Mouse (Mus musculus) midbrain, embryonic 10.5 days (tissue): ENCODE results near the gene Kri1. TPM values are rescaled to one million over a fixed set of nuclear protein-coding genes. Genes with fewer than 3 reads are reported as not detected.
"Not testable (repeated sequence)": the region's sequence is repeated elsewhere in the genome, so short reads cannot be mapped to it uniquely, and the experiment has no call there.

Source experiments
- DNase-seq: peaks from one replicate; pipeline ENCODE4 v3.0.0-alpha.2; 2017; ENCODE audit warnings: low spot score
- H3K27ac ChIP-seq: fragments of 300-500 bp; sonication (generic); replicated peaks from 2 replicates; pipeline ENCODE4 v1.5.1; 2016; ENCODE audit warnings: mild to moderate bottlenecking
- H3K27me3 ChIP-seq: fragments of 300-500 bp; sonication (generic); 2 replicates; pipeline ENCODE4 v1.6.1; 2016; ENCODE audit warnings: low read depth, mild to moderate bottlenecking; ENCODE audit not compliant: poor library complexity, severe bottlenecking
- H3K36me3 ChIP-seq: fragments of 300-500 bp; sonication (generic); 2 replicates; pipeline ENCODE4 v1.6.1; 2016; ENCODE audit warnings: mild to moderate bottlenecking, moderate library complexity
- H3K4me1 ChIP-seq: fragments of 300-500 bp; sonication (generic); 2 replicates; pipeline ENCODE4 v1.6.1; 2016
- H3K4me3 ChIP-seq: fragments of 300-500 bp; sonication (generic); 2 replicates; pipeline ENCODE4 v1.5.1; 2016; ENCODE audit warnings: mild to moderate bottlenecking, moderate library complexity
- H3K9me3 ChIP-seq: fragments of 300-500 bp; sonication (generic); replicated peaks from 2 replicates; pipeline ENCODE4 v1.6.1; 2016; ENCODE audit warnings: mild to moderate bottlenecking
- WGBS: fragments of 180-500 bp; shearing (Covaris S2); methylation state at CpG from one replicate; pipeline ENCODE4 v1.1.7; 2016; 5-methylcytosine and 5-hydroxymethylcytosine counted together
- polyA plus RNA-seq: library from polyadenylated mRNA; unstranded; fragments of >200 nt; fragmentation: Nextera tagmentation; extraction: Ambion mirVana; gene quantifications from 2 replicates; pipeline ENCODE4 v1.2.1, GENCODE M21; 2016

The Kri1 gene
- polyA plus RNA-seq, 1 experiment from 2014 or later, result 16.2 TPM

- H3K36me3 ChIP-seq, result peaks cover 16% of the 10 kb centered on the region
- H3K4me1 ChIP-seq, result peaks cover 23% of the 10 kb centered on the region
- WGBS, result 92% methylated on average over 8 of the region's 8 CpGs
- not testable (repeated sequence) for H3K27me3 ChIP-seq, H3K9me3 ChIP-seq, DNase-seq, H3K4me3 ChIP-seq, H3K27ac ChIP-seq
Measured at GRCm38 (mm10) chr9:21322917-21323297, 35.1 kb upstream of the Kri1 start.

DNA sequence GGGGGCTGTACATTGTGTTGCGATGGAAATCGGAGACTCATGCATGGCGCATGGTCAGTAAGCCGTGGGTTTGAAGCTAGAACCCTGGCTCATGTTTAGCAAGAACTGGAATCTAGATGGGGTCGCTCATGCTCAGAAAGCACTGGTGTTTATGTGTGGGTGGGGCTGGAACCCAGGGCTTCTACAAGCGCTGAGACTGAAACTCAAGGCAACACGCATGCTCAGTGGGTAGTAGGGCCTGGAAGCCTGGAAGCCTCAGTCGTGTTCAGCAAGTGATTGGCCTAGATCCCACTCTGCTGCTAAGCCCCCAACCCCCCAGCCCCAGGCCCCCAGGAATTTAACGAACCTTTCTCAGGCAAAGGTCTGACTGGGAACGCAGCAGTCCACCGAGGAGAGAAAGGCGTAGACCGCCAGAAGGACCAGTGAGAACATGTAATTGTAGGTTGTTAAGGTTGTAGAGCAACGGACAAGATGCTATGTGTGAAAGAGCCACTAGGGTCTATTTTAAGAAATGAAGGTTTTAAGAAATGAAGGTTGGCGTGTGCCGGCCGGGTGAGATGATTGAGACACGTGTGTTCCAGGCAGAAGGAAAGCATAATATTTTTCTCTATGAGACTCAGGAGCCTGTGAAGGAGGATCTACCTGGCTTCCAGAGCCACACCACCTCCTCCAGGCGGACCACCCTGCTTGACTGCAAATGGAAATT, 34.6 kb upstream of the Kri1 start:
- Histone ChIP-seq H3K9me3 (no peaks in the 10 kb centered on the region; the same call in 1 of the 2 replicates), H3K4me1 (peaks cover 23% of the 10 kb centered on the region), H3K4me3 (peak overlapping the region; percentile 83), H3K36me3 (peaks cover 16% of the 10 kb centered on the region), H3K27me3 (no peaks in the 10 kb centered on the region), H3K27ac (no peak overlapping the region)
- DNase-seq, result no peak
- WGBS, result 91% methylated on average over 19 of the region's 19 CpGs

DNA sequence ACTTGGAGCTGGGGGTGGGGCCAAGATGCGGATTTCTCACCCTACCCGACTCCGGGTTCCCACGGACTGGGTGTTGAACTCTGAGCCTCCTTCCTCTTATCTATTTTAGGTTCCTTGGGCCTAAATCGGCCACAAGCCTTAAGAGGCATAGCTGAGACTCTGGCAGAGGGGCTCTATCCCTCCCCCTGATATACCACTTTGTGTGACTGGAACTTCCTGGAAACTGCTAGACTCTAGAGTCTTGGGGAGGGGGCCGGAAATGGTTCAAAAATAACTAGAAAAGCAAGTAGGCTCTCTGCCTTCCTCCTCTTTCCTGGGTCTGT, 33.7 kb upstream of the Kri1 start:
- Histone ChIP-seq H3K27ac (peak overlapping the region; percentile 88), H3K36me3 (peaks cover 14% of the 10 kb centered on the region), H3K4me1 (peaks cover 23% of the 10 kb centered on the region), H3K9me3 (no peaks in the 10 kb centered on the region; the same call in 1 of the 2 replicates), H3K4me3 (peak overlapping the region; percentile 83), H3K27me3 (no peaks in the 10 kb centered on the region)
- 20% methylated on average over 6 of the region's 6 CpGs for WGBS
- DNase-seq, result no peak

- WGBS, result 1% methylated on average over 52 of the region's 52 CpGs
- Histone ChIP-seq H3K36me3 (peaks cover 10% of the 10 kb centered on the region), H3K4me3 (peak within 1 kb of the TSS; percentile 83), H3K4me1 (peaks cover 23% of the 10 kb centered on the region), H3K27me3 (no peaks in the 10 kb centered on the region), H3K9me3 (no peaks in the 10 kb centered on the region; the same call in 1 of the 2 replicates), H3K27ac (peak within 1 kb of the TSS; percentile 88)
- peak; percentile 88 for DNase-seq
Measured at GRCm38 (mm10) chr9:21320619-21321512, 33.1 kb upstream of the Kri1 start, which contains the start of gene Slc44a2. Gene Slc44a2, plus strand, starts transcription at chr9:21320698.

DNA sequence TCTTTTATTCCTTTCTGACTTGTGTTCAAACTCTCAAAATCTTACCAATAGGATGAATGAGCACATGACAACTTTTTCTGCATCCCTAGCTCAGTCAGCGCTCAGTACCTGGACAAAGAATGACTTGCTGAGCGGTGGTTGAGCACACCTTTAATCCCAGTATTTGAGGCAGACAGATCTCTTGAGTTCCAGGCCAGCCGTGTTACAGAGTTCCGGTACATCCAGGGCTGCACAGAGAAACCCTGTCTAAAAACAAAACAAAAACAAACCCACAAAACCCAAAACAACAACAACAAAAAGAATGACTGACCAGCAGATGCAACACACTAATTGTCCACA, 32.5 kb upstream of the Kri1 start:
- Histone ChIP-seq H3K27ac (peak overlapping the region; percentile 88), H3K4me1 (peaks cover 23% of the 10 kb centered on the region), H3K27me3 (no peaks in the 10 kb centered on the region), H3K4me3 (peak overlapping the region; percentile 83), H3K36me3 (peaks cover 8% of the 10 kb centered on the region), H3K9me3 (no peaks in the 10 kb centered on the region; the same call in 1 of the 2 replicates)
- DNase-seq, result no peak
- WGBS, result 31% methylated on average over 4 of the region's 4 CpGs

DNA sequence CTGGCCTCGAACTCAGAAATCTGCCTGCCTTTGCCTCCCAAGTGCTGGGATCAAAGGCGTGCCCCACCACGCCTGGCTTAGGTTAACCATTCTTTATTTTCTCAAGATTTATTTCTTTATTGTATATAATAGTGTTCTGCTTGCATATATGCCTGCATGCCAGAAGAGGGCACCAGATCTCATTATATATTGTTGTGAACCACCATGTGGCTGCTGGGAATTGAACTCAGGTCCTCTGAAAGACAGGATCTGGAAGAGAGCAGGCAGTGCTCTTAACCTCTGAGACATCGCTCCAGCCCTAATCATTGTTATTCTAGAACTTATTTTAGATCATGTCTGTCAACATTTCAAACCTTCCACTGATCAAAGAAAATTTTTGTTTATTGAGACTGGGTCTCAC, 31.7 kb upstream of the Kri1 start:
- no peak overlapping the region for H3K4me3 ChIP-seq
- H3K27ac ChIP-seq, result no peak overlapping the region
- H3K9me3 ChIP-seq, result no peaks in the 10 kb centered on the region; the same call in 1 of the 2 replicates
- no peak for DNase-seq
- H3K4me1 ChIP-seq, result peaks cover 23% of the 10 kb centered on the region
- 94% methylated on average over 4 of the region's 4 CpGs for WGBS
- peaks cover 2% of the 10 kb centered on the region for H3K36me3 ChIP-seq
- H3K27me3 ChIP-seq, result no peaks in the 10 kb centered on the region

GRCm38 (mm10) chr9:21318792-21319191, 31.0 kb upstream of the Kri1 start:
- no peak overlapping the region for H3K27ac ChIP-seq
- DNase-seq, result no peak
- no peaks in the 10 kb centered on the region for H3K36me3 ChIP-seq
- no peaks in the 10 kb centered on the region; the same call in 1 of the 2 replicates for H3K9me3 ChIP-seq
- H3K4me3 ChIP-seq, result no peak overlapping the region
- WGBS, result 89% methylated on average over 6 of the region's 6 CpGs
- no peaks in the 10 kb centered on the region for H3K27me3 ChIP-seq
- peaks cover 23% of the 10 kb centered on the region for H3K4me1 ChIP-seq

DNA sequence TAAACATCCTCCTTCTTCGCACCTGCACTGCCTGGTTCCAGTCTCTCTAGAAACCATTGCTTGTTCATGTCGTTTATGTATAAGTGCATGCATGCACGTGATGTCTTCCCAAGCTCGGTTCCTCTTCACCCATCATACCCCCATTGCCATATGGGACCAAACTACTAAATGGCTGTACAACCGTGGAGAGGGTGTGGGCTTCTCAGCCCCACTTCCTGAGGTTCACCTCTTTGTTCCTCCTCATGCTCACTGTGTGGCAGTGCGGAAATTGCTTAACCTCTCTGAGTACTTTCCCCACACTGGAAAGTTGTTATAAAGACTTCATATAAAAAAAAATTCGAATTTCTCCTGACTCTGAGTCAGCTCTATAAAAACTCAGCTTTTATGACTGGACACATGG, 28.9 kb upstream of the Kri1 start:
- Histone ChIP-seq H3K4me3 (no peak overlapping the region), H3K9me3 (no peaks in the 10 kb centered on the region; the same call in 1 of the 2 replicates), H3K27me3 (peaks cover 13% of the 10 kb centered on the region)

GRCm38 (mm10) chr9:21315421-21315820, 27.7 kb upstream of the Kri1 start:
- 0 out of 2 replicates have a peak overlapping the region, but pooled peaks have one; percentile 17 for H3K27ac ChIP-seq
- 62% methylated on average over 5 of the region's 5 CpGs for WGBS
- H3K36me3 ChIP-seq, result no peaks in the 10 kb centered on the region
- no peaks in the 10 kb centered on the region; the same call in 1 of the 2 replicates for H3K9me3 ChIP-seq
- no peak for DNase-seq
- peaks cover 8% of the 10 kb centered on the region for H3K4me1 ChIP-seq
- H3K27me3 ChIP-seq, result peaks cover 26% of the 10 kb centered on the region
- no peak overlapping the region for H3K4me3 ChIP-seq

More for the DNA sequence above, 28.9 kb upstream of the Kri1 start:
- peaks cover 20% of the 10 kb centered on the region for H3K4me1 ChIP-seq
- DNase-seq, result no peak
- 81% methylated on average over 7 of the region's 7 CpGs for WGBS
- no peaks in the 10 kb centered on the region for H3K36me3 ChIP-seq
- no peak overlapping the region for H3K27ac ChIP-seq

- H3K4me1 ChIP-seq, result peaks cover 5% of the 10 kb centered on the region; the same call in 1 of the 2 replicates
- peaks cover 28% of the 10 kb centered on the region for H3K27me3 ChIP-seq
- H3K27ac ChIP-seq, result no peak overlapping the region; the same call in 1 of the 2 replicates
- no peak overlapping the region for H3K4me3 ChIP-seq
- DNase-seq, result no peak
- WGBS, result 92% methylated on average over 9 of the region's 9 CpGs
- no peaks in the 10 kb centered on the region; the same call in 1 of the 2 replicates for H3K9me3 ChIP-seq
- no peaks in the 10 kb centered on the region for H3K36me3 ChIP-seq
Measured at GRCm38 (mm10) chr9:21314367-21315140, 26.8 kb upstream of the Kri1 start.

GRCm38 (mm10) chr9:21313394-21313793, 25.6 kb upstream of the Kri1 start:
- H3K27me3 ChIP-seq, result peaks cover 28% of the 10 kb centered on the region
- no peak overlapping the region for H3K27ac ChIP-seq
- H3K36me3 ChIP-seq, result no peaks in the 10 kb centered on the region
- 8% methylated on average over 11 of the region's 11 CpGs for WGBS
- H3K4me1 ChIP-seq, result peaks cover 5% of the 10 kb centered on the region; the same call in 1 of the 2 replicates
- DNase-seq, result peak; percentile 88
- no peak overlapping the region for H3K4me3 ChIP-seq
- H3K9me3 ChIP-seq, result no peaks in the 10 kb centered on the region

DNA sequence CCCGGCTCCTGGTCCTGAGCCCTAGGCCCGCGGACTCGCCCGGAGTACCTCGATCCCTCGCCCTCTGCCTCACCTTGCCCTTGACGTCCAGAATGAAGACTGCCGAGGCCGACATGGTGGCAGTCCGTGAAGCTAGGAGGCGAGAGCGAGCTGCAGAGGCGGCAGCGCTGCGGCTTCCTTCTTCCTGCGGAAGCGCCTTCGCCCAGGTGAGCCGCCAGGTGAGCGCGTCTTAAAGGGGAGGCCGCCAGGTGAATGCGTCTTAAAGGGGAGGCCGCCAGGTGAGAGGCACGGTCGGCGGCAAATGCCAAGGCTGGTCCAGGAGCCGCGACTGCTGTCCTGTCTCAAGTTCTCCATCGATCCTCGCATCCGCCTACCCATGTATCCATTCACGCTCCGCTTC, 24.4 kb upstream of the Kri1 start, which contains the start of gene Ap1m2:
Gene Ap1m2, minus strand, starts transcription at position 204 of the 400 bp plus-strand sequence.
- Histone ChIP-seq H3K27me3 (peaks cover 28% of the 10 kb centered on the region), H3K4me1 (peaks cover 5% of the 10 kb centered on the region; the same call in 1 of the 2 replicates), H3K27ac (no peak within 1 kb of the TSS), H3K36me3 (no peaks in the 10 kb centered on the region), H3K4me3 (peak within 1 kb of the TSS; percentile 16), H3K9me3 (no peaks in the 10 kb centered on the region)
- WGBS, result 13% methylated on average over 35 of the region's 35 CpGs
- no peak for DNase-seq
